Mouse (Mus musculus): Measurements from ENCODE around the gene Fam162b.

The Fam162b gene

GRCm38 (mm10) chr10:51590139-51590574 is at the start of gene Fam162b:
Fam162b (minus strand) TSS chr10:51590517.
- peak; percentile 15 for DNase-seq (ENCODE audit: low read depth, low spot score)

- no peak for DNase-seq (ENCODE audit: low read depth, low spot score)
These were observed 41.3 kb upstream of the Fam162b start, which contains the start of gene Gprc6a for GRCm38 (mm10) chr10:51631411-51632136. Gprc6a (minus strand) TSS chr10:51631461.

- DNase-seq (ENCODE audit: low read depth, low spot score) = no peak
These were observed 30.9 kb upstream of the Fam162b start for GRCm38 (mm10) chr10:51621193-51621592.

- DNase-seq (ENCODE audit: low read depth, low spot score) = peak; percentile 8
These were observed 29.8 kb upstream of the Fam162b start for GRCm38 (mm10) chr10:51620126-51620525.

- DNase-seq (ENCODE audit: low read depth, low spot score) = no peak
These were observed 28.2 kb upstream of the Fam162b start for GRCm38 (mm10) chr10:51618538-51618937.

GRCm38 (mm10) chr10:51614826-51615590 is 24.7 kb upstream of the Fam162b start:
- DNase-seq (ENCODE audit: low read depth, low spot score) = peak; percentile 89

GRCm38 (mm10) chr10:51613421-51613820 is 23.1 kb upstream of the Fam162b start:
- DNase-seq (ENCODE audit: low read depth, low spot score) = no peak

GRCm38 (mm10) chr10:51611969-51612682 is 21.8 kb upstream of the Fam162b start:
- DNase-seq (ENCODE audit: low read depth, low spot score) = peak; percentile 23

GRCm38 (mm10) chr10:51609741-51610425 is 19.6 kb upstream of the Fam162b start:
- no peak for DNase-seq (ENCODE audit: low read depth, low spot score)

GRCm38 (mm10) chr10:51596928-51597635 is 6.8 kb upstream of the Fam162b start:
- no peak for DNase-seq (ENCODE audit: low read depth, low spot score)

- peak; percentile 73 for DNase-seq (ENCODE audit: low read depth, low spot score)
These were observed 4.9 kb upstream of the Fam162b start for GRCm38 (mm10) chr10:51595001-51595931.

GRCm38 (mm10) chr10:51591574-51591973 is 1.3 kb upstream of the Fam162b start:
- no peak for DNase-seq (ENCODE audit: low read depth, low spot score)

GRCm38 (mm10) chr10:51584919-51585318 is 5.4 kb downstream of the Fam162b start:
- no peak for DNase-seq (ENCODE audit: low read depth, low spot score)

GRCm38 (mm10) chr10:51584378-51584777 is 5.9 kb downstream of the Fam162b start:
- DNase-seq (ENCODE audit: low read depth, low spot score) = no peak

GRCm38 (mm10) chr10:51571225-51571996 is 18.9 kb downstream of the Fam162b start:
- DNase-seq (ENCODE audit: low read depth, low spot score) = peak; percentile 25

GRCm38 (mm10) chr10:51556005-51556404 is 34.3 kb downstream of the Fam162b start:
- DNase-seq (ENCODE audit: low read depth, low spot score) = no peak

- DNase-seq (ENCODE audit: low read depth, low spot score) = peak; percentile 75
These were observed 36.8 kb downstream of the Fam162b start for GRCm38 (mm10) chr10:51553348-51554123.
